Mouse (Mus musculus): ENCODE measurements at regions not wholly inside any gene's neighbourhood (a gene's known extent, or its start where the extent isn't known, plus 50 kb on each side); places are given as distances from the start of the nearest gene placed in this dataset.

DNA sequence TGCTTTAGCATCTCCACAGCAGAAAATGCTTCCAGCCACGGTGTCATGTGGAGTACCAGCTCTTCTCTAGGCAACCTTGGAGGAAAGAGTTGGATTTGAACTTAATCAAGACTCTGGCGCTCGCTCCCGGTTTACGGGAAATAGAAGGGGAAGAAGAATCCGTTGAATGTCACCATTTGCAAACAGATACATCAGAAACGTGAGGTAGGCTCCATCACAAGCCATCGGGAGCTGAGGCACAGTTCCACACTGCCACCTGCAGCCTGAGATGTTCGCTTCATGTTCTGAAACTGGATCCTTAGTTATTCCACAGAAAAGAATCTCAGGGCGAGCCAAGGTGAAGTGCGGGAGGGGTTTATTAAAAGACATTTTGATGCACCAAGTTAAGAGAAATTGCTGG lies 148.5 kb downstream of the Atp23 start:
- DNase-seq (ENCODE audit: extremely low spot score in 1 of 2, low spot score in 1 of 2): peak; percentile 26 to 76

DNA sequence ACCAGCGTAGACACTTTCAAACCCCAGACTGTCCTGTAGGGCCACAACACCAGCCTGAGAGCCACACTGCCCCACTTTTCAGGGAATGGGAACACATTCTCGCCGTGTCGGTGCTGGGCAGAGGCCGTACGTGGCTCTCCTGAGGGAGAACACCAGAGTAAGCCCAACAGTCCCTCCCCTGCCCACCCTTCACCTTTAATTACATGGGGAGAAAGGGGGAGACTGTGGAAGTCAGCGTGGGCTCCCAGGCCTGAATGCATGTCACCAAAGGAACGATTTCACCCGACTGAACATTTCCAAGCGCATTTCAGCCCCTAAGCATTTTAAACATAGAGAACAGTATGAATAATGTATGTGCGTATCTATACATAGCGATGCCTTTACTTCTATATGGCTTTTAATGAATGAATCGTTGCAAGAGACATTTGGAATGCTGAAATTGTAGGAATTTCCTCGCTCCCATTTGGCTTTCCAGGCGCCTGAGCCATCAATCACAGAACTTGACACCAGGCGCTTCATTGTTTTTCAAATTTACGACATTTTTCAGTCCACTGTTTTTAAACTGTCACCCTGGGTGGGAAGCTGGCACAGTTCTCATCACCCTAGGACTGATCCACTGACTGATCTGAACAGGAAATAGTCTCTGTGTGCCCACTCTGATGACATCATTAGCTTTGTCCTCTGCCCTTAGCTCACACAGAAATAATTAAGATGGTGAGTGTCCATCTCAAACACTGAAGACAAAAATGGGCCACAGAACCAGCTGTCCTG lies 152.3 kb downstream of the Atp23 start:
- no peak for DNase-seq (ENCODE audit: extremely low spot score in 1 of 2, low spot score in 1 of 2)

DNA sequence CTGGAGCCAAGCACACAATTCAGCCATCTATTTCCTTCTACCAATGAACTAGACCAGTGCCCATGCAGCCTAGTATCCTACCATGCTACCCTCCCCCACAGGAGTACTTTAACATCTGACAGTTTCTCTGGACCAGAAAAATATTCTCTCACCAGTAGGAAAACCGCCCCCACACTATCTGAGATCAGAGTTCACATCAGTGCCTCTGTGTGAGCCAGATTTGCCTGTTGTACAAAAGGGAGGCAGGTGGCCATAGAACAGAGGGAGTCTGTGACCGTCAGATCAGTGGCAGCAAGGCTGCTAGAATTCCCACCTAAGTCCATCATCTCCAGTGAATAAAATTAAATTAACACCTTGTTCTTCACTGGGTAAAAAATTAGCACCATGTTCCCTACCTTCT lies 166.5 kb downstream of the Atp23 start:
- DNase-seq (ENCODE audit: extremely low spot score in 1 of 2, low spot score in 1 of 2): no peak

DNA sequence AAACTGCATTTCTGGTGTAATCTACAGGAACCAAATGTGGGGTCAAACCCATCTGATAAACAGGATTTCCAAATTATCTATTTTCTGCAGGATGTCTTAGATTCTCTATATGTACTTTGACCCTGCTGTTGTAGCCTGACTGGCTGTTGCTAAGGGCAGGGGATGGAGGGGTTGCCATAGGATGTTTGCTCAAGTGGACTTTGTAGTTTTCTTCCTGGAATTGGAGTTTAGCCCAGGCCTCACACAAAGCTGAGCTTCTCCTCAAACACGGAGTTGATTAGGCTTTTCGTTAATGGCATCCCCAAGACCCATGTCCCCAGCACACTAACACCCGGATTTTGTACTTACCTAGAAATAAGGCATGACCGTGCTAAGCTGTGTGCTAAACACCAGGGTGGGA lies 173.3 kb downstream of the Atp23 start:
- DNase-seq (ENCODE audit: extremely low spot score in 1 of 2, low spot score in 1 of 2): no peak

DNA sequence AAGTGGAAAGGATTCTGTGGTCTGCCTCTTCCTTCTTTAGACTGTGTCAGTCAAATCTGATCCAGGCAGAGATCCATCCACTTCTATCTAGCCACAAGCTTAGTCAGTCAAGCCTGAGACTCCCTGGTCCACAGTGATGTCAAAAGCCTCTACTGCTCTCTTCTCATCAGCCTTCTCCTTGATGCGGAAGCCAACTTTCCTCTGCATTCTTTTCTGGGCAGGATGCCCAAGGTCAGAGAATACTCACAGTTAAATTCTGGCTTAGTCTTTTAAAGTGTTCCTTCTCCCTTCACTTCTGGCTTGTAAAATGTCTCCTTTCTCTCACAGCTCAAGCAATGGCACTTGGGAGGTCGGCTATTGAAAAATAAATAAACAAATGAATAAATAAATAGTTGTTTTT lies 183.2 kb downstream of the Atp23 start:
- DNase-seq (ENCODE audit: extremely low spot score in 1 of 2, low spot score in 1 of 2): peak in 1 of 2 experiments; percentile 16

DNA sequence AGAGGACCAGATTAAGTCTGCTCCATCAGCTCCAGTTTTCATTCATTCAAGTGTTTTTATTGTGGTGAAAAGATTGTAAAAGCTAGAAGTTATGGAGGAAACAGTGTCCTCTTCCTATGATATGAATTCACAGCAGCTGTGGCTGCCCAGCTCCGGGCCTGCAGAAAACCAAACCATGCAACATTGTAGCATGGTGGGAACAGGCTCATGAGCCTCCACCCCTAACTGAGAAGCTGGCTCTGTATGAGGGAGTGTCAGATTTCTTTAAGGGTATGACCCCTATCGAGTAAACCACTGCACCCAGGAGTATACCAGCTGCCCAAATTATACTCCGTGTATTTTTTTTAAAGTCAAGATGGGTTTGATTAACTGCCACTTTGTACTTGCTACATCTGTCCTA lies 189.4 kb downstream of the Atp23 start:
- DNase-seq (ENCODE audit: extremely low spot score in 1 of 2, low spot score in 1 of 2): no peak

DNA sequence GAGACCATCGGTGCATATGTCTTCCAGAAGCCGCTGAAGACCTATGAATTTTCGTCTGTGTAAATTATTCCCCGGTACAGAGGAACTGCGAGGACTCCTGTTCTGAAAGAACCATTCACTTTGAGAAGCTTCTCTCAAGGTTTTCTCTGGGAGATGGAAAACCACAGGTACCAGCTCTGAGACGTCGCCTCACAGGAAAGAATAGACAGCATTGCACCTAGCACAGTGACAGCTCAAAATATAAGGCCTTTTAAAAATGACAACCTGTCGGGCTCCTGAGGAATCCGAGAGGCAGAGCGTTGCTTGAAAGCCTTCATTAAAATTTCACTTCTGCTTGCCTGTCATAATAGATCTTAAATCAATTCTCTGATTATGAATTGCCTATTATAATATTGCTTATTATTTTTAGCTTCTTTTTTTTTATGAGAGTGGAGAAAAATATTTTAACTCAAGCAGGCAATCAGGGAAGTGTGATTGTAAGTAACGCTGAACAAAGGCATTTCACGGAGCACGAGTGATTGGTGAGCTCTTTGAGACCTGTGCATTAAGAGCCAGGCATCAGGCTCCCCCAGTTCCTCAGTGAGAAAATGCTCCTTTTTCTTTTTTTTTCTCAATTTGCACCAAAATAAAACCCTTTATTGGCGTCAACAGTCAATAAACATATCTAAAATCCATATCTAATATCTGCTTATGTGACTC lies 191.8 kb downstream of the Atp23 start:
- no peak for DNase-seq (ENCODE audit: extremely low spot score in 1 of 2, low spot score in 1 of 2)

DNA sequence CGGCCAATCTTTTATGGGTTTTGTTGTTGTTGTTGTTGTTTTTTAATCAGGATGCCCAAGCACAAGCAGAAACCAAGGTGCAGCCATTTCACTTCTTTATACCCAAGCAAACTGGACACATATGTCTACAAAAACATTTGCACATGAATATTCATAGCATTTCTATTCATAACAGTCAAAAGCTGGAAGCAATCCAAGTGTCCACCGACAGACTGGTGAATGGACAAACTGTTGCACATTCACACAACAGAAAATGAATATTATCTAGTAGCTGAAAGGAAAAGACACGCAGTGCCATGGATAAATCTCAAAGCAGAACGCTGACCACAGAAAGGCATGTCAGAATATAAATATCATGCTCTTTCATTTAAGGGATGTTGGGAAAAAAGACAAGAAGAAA lies 192.4 kb downstream of the Atp23 start:
- peak; percentile 6 to 67 for DNase-seq (ENCODE audit: extremely low spot score in 1 of 2, low spot score in 1 of 2)

DNA sequence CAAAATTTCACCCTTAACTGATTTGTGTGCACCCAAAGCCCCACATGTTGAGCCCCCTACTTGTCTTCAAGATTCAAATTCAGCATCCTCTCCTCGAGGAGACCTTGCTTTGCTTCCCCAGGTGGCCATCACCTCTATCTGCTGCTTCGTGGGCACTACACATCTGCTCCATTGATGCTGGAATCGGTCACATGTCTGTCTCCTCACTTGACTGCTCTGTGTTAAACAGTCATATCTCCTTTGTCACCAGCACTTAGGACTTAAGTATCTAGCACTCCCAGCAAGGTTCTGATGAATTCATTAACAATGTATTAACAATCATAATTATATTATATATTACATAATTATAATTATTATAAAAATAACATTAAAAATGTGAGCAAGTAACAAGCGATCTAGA lies 192.9 kb downstream of the Atp23 start:
- DNase-seq (ENCODE audit: extremely low spot score in 1 of 2, low spot score in 1 of 2): no peak

DNA sequence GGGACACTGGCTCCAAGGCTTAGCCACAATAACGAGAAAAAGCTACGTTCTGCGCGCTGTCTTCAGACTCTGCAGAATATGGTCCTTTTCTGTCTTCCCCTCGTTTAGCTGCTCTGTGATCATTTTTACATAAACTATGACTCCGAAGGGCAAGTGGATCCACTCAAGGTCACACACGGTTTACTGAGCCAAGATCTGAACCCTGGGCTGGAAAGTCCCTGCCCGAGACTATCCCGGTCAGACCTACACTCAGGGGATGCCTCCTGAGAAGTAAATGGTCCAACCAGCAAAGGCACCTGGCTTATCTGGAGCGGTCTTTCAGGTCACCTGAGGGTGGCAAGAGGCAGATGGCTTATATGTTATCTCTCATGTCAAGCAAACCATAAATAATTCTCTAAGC lies 204.1 kb downstream of the Atp23 start:
- DNase-seq (ENCODE audit: extremely low spot score in 1 of 2, low spot score in 1 of 2): no peak

DNA sequence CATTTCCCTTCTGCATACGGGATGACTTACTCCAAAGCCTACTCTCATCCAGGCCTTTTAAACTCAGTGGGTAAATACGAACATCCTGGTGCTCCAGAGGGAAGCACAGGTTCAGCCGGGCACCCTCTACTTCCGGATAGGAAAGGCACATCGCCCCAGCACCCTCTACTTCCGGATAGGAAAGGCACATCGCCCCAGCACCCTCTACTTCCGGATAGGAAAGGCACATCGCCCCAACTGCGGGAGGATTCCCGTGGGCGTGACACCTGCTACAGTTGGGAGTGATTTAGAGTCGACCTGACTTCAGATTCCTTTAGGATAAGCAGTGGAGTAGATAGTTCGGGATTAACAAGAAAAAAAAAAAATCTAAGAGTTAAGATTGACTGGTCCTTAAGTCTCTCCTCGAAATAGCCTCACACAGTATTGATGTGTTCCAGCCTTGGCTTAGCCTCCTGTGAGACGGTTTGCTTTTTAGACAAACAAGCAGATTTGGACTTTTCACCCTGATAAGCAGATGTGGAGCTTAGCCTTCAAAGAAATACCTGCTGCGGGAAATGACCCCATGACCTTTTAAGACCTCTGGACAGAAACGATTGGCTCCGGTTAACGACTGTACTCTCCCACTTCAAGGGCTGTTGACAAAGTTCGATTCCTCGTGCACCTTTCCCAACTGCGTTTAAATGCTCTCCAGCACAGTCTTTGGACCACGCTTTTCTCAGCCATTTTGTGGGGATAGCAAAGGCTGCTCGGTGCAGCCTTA lies 210.1 kb downstream of the Atp23 start:
- no peak for DNase-seq (ENCODE audit: extremely low spot score in 1 of 2, low spot score in 1 of 2)

DNA sequence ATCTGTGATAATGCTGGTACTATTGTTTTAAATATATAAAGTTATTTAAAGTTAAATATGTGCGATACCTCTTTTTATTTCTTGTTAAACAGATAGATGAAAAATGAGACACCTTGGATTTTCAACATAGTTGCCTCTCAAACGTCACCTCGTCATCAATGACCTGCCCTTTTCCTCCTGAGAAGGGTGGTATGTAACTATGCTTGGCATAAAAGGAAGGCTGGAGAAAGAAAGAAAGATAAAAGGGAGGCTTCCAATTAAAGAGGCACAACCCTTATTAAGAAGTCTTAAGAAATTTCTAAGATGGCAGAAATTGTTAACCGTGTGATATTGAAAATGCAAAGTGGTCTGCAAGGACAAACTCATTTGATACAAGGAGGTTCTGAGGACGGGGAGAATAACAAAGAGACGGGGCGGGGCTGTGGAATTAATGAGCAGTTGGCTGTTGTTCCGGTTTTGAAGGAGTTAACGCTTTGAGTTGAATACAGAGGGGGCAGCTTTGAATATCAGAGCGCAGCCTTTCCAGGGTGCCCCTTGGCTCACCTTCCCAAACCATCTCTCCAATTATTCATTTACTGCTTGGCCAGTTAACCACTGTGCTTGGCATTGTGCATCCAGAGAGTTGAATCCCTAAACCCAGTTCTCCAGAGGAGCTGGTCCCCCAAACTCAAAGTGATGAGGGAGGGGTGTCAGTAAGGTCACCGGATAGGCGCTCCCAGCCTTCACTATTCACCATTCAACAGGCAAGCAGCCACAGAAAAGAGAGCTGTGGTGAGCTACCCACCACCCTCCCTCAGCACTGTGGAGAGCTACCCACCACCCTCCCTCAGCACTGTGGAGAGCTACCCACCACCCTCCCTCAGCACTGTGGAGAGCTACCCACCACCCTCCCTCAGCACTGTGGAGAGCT lies 220.6 kb downstream of the Atp23 start:
- no peak for DNase-seq (ENCODE audit: extremely low spot score in 1 of 2, low spot score in 1 of 2)

DNA sequence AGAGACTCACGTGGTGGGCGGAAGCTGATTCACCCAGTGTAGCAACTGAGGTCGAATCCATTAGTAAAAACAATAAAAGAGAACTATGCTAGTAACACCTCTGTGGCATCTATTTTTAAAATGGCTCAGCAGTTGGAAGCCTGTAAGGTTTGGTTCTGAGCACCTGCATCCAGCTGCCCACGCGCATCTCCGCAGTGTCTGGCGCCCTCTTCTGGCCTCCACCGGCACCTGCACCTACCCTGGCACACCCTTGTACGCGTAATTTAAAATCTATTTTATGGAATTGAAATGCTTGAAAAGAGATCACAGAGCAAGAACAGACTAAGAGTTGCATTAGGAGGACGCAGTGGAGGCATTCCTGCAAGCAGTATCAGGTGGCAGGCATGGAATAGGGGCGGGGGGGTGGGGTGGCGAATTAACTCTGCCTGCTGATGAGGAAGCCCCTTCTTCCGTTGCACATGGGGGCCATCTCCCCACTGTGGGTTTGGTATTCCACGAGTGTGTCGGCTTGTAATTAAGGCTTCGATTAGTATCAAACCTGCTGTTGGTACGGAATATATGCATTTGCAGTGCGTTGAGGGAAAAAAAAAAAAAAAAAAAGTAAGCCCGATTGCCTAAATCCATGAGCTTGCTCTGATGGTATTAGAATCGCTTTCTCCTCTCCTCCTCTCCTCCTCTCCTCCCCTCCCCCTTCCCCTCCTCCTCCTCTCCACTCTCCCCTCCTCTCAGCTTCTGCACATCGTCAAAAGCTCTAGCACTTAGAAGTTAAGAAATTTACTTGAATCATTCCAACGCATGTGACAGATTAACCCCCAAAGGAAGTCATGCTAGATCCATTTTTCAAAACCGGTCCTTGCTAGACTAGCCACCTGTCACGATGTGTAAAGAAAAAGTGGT lies 221.7 kb downstream of the Atp23 start:
- DNase-seq (ENCODE audit: extremely low spot score in 1 of 2, low spot score in 1 of 2): peak in 1 of 2 experiments; percentile 50

DNA sequence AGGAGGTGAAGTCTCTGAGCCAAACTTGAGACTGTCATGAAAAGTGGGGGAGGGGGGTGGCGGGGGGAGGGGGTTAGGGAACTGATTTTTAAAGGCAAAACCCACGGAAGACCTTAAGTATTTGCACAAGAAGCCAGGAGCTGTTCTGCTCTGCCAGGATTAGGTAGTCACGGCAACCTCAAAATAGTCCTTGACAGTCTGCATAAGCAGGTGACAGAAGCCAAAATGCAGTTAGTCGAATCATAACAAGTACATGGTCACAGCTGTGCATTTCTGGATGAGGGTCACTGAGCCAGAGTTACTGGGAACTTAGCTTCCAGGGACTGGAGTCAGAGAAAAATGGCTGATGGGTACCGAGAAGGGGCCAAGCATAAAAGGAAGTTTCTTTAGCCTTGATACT lies 227.7 kb downstream of the Atp23 start:
- no peak for DNase-seq (ENCODE audit: extremely low spot score in 1 of 2, low spot score in 1 of 2)

DNA sequence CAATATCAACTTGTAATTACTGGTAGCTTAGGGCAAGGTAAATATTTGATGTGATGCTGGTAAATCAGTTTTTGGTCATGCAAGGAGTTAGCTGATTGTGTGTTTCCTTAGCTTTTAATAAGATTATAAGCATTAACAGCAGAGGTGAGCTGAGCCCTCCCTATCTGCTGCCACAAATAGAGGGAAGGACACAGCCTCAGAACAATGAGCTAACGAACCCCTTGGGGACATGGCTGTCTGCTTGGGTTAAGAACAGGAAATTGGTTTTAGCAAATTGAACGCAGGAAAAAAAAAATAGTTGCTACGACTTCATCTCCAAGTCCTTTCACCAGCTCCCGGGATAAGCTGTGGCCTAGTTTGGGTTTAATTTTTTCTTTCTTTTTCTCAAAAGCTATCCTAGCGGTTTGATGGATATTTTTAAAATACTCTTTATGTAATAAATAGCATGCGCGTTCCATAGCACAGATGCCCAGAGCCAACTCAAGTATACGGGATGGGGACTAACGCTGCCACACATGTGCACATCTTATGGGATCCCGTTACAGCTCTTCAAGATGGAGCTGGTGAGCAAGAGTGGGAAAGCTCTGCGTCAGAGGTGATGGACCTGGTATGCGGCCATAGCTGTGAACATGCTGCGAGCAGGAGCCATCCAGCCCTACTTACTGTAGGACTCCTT lies 236.6 kb downstream of the Atp23 start:
- no peak for DNase-seq (ENCODE audit: extremely low spot score in 1 of 2, low spot score in 1 of 2)

DNA sequence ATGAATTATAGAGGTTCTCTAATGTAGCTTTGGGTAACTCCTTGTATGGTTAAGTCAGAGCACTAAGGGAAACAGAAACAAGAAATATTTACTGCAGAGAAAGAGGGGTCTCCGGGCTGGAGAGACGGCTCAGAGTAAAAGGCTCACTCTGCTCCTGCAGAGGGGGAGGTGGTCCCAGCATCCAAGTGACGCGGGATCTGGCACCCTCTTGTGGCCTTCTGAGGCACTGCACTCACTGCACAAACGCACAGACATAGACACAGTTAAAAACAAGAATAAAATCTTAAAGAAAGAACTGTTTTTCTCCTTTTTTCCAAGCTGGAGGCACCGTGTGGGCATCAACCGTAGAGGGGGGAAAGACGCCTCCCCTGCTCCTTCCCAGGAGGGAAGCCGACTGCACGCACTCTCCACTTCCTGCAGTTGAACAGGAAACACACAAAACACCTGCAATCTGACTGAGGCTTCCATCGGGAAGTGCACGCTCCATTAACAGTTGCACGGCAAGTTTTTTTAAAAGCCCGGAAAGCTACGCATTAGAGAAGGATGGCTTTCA lies 237.6 kb downstream of the Atp23 start:
- no peak for DNase-seq (ENCODE audit: extremely low spot score in 1 of 2, low spot score in 1 of 2)

DNA sequence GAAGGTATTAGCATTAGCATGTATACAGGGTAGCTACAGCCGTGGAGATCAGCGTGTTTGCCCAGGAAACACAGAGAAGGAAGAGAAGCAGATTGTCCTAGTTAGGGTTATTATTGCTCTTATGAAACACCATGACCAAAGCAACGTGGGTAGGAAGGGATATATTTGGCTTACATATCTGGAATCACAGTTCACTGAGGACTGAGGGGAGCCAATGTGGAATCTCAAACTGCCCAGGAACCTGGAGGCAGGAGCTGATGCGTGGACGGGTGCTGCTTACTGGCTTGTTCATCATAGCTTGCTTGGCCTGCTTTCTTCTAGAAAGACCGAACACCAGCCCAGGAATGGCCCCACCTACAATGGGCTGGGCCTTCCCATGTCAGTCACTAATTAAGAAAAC lies 238.4 kb downstream of the Atp23 start:
- no peak for DNase-seq (ENCODE audit: extremely low spot score in 1 of 2, low spot score in 1 of 2)

DNA sequence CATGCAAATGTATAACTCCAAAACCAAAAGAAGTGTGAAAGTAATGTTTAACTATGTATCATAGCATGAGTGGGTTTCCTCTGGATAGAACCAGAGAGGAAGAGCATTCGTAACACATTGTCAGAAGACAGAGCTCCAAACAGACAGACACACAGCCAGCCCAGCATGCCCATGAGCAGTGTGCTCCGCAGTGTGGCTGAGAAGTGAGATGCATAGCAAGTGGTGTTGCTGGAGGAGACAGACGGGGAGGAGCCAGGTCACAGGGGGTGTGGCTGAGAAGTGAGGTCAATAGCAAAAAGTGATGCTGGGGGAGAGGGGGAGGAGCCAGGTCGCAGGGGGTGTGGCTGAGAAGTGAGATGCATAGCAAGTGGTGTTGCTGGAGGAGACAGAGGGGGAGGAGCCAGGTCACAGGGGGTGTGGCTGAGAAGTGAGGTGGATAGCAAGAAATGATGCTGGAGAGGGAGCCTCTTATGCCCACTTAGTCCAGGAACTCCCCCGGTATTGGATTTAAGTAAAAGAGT lies 240.0 kb downstream of the Atp23 start:
- DNase-seq (ENCODE audit: extremely low spot score in 1 of 2, low spot score in 1 of 2): no peak

DNA sequence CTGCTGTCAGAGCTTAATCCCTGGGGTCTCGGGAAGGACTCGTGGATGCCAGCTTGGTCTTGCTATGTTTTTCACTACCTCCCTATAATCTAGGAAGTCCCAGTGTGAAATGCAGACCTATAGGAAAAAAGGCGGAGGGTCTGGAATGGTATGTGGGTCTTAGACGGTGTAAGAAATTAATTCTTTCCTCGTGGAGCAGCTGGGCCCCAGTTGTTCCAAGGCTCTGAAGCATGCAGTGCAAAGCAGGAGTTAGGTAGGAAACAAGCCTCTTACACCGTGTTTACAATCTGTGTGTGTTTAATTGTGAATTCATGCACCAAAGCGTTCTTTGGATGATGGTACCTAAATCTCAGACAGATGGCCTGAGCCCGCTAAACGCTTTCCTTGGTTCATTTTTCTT lies 241.1 kb downstream of the Atp23 start:
- DNase-seq (ENCODE audit: extremely low spot score in 1 of 2, low spot score in 1 of 2): no peak
